Mouse (Mus musculus) right cerebral cortex, postnatal 4 days (tissue): ENCODE results near the gene Megf8.

Experiments used
- DNase-seq: peaks from one replicate; pipeline ENCODE4 v3.0.0-alpha.2; 2022

Gene Megf8

GRCm38 (mm10) chr7:25279861-25280791 is 36.8 kb upstream of the Megf8 start:
- DNase-seq = peak; percentile 63

GRCm38 (mm10) chr7:25281166-25281733 is 35.7 kb upstream of the Megf8 start:
- DNase-seq = no peak

DNA sequence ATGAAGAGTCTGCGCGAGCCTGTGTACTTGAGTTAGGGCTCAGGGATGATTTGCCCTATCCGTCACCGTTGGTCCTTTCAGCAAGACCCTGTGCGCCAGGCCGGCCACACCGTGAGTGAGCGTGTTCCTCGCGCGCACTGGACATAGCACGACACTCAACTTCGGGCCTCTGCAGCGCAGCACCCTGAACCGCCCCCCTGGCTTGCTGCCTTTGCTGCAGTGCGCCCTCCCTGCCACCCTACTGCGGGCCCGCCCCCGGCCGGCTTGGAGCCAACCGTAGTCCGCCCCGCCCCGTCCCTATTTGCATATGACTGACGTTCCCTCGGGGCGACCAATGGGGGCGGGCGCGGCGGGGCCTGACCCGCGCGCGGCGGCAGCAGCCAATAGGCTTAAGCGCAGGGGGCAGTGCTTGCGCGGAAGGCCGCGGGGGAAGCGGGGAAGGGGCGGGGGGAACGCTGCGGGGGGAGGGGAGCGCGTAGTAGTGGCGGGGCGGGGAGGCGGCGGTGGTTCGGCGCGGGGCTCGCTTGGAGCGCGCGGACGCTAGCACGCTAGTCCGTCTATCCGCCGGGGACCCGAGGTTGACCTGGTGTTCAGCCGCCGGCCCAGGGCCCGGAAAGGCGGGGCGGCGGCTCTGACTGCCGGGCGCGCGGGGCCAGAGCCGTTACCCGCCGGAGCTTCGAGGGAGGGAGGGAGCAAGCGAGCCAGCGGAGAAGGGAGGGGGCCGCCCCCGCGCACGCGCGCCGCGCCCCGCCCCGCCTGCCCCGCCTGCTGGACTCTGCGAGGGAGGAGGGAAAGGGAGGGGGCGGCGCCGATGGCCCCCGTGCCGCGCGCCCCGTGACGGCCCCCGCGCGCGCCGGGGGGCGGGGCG is 35.0 kb upstream of the Megf8 start:
- DNase-seq = peak; percentile 99

DNA sequence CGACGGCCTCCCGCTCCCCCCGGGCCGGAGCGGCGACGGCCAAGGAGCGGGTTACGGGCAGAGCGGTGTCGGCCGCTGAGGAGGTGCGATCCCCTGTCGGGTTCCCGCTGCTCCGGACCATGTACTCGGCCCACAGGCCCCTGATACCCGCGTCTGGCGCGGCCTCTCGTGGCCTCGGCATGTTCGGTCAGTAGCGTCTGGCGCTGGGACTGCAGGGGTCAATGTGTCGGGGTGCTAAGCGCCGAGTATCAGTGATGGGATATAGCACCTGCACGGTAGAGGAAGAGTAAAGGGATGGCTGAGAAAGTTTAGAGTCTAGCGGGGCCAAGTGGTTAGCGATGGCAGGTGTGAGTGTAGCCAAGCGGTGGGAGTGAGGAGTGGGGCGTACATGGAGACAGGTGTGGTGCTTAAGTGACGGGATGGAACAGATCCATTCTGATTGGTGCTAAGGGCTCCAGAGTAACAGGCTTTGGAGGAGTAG is 34.2 kb upstream of the Megf8 start:
- DNase-seq = no peak

DNA sequence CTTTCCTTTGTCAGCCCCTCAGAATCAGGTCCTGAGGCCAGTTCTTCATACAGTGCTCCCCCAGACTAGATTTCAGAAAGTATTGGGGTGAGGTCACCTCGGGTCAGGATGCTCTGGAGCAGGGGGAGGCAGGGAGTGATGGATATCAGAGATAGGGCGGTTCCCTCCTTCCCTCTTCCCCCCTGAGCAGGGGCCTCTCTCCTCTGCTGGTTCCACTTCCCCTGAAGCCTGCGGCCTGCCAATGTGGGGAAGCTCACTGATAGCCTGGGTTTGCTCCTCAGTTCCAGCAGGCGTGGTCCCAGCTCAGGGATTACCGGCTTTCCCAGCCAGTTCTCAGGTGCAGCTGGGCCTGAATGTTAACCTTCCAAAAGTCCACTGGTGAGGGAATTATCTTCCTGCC is 33.3 kb upstream of the Megf8 start:
- no peak for DNase-seq

DNA sequence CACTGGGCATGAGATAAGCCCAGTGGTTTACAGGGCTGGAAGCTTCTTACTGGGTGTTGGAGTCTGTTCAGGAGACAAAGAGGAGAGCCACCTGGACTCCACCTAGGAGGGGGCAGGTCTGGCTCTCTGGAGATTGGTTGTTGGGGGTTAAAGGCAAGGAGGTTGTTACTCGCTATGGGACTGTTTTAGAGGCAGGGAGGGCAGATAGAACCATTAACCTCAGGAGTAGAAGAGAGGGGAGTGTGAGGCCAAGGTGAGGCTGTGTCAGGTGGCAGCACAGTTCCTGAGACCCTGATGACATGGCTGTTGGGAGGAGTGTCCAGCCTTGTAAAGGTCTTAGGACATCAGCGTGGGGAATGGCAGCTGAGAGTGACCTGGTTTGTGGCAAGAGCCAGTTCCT is 32.8 kb upstream of the Megf8 start:
- no peak for DNase-seq

- DNase-seq = peak; percentile 65
Observed at GRCm38 (mm10) chr7:25284766-25285165, 32.2 kb upstream of the Megf8 start.

DNA sequence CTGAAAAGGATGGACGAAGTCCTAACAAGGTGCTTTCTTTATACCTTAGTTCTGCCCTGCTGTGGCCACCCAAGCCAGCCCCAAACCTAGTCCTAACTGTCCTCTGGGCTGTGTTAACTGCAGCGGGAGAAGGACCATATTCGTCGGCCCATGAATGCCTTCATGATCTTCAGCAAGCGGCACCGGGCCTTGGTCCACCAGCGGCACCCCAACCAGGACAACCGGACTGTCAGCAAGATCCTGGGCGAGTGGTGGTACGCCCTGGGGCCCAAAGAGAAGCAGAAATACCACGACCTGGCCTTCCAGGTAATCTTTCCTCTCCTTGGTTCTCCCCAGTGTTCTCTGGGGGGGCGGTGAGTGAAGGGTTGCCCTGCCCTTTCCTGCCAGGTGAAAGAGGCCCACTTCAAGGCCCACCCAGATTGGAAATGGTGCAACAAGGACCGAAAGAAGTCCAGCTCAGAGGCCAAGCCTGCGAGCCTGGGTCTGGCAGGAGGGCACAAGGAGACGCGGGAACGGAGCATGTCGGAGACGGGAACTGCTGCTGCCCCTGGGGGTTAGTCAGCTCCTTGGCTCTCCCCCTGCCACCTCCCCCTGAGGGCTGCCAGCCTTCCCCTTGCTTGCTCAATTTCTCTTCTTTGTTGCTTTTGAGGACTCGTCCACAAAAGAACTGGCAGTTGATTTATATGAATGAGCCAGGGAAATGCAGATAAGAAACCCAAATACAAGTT is 31.3 kb upstream of the Megf8 start:
- DNase-seq = no peak

- DNase-seq = no peak
Observed at GRCm38 (mm10) chr7:25286989-25287388, 30.0 kb upstream of the Megf8 start.

GRCm38 (mm10) chr7:25288011-25288410 is 29.0 kb upstream of the Megf8 start:
- no peak for DNase-seq

DNA sequence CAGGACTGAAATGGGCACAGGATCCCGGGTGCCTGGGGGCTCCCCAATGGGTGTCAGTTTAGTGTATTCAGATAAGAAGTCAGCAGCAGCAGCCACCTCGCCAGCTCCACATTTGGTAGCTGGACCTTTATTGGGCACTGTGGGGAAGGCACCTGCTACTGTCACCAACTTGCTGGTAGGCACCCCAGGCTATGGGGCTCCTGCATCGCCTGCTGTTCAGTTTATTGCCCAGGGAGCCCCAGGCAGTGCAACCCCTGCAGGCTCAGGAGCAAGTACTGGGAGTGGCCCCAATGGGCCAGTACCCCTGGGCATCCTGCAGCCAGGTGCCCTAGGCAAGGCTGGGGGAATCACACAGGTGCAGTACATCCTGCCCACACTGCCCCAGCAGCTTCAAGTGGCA is 28.2 kb upstream of the Megf8 start:
- no peak for DNase-seq

DNA sequence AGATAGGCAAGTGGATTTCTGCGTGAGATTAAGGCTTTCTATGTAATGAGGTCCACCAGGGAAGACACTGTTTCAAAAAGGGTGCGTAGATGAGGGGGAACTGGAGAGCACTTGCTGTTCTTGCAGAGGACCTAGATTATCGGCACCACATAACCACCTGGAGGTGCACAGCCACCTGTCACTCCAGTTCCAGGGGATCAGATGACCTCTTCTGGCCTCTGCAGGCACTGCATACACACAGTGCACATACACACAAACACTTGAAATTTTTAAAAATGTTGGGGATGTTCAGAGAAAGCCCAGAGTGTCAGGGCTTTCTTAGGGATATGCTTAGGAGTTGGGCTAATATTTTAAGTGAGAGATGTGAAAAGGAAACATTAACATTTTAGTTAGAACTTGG is 27.0 kb upstream of the Megf8 start:
- DNase-seq = no peak

- DNase-seq = no peak
Observed at GRCm38 (mm10) chr7:25290463-25290862, 26.5 kb upstream of the Megf8 start.

GRCm38 (mm10) chr7:25290911-25291310 is 26.1 kb upstream of the Megf8 start:
- peak; percentile 59 for DNase-seq

DNA sequence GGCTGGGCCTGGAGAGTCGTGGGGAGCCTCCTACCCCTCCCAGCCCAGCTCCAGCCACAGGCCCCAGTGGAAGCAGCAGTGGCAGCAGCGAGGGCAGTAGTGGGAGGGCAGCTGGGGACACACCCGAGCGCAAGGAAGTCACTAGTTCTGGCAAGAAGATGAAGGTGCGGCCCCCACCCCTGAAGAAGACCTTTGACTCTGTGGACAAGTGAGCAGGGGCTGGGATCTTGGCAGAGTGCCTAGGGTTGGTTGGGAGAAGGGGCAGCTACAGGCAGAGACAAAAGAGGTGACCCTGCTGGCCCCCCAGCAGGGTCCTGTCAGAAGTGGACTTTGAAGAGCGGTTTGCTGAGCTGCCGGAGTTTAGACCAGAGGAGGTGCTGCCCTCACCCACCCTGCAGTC is 24.9 kb upstream of the Megf8 start:
- DNase-seq = no peak

GRCm38 (mm10) chr7:25293191-25293739 is 23.7 kb upstream of the Megf8 start:
- no peak for DNase-seq

DNA sequence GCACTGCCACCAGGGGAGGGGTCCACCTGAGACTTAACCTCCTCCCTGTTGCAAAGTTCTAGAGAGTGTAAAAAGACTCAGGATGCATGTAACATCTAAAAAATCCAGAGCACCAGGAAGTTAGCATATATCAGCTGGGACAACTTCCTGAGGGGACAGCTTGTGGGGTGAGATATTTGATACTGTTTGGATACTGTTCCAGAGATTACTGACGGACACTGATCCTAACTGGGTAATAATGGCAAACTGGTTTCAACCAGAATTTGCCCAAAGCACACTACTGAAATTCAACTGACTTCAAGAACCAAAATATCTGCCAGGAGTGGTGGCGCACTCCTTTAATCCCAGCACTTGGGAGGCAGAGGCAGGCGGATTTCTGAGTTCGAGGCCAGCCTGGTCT is 22.5 kb upstream of the Megf8 start:
- no peak for DNase-seq

GRCm38 (mm10) chr7:25294960-25295722 is 21.8 kb upstream of the Megf8 start:
- DNase-seq = no peak

GRCm38 (mm10) chr7:25296945-25297453 is 20.0 kb upstream of the Megf8 start:
- peak; percentile 53 for DNase-seq

DNA sequence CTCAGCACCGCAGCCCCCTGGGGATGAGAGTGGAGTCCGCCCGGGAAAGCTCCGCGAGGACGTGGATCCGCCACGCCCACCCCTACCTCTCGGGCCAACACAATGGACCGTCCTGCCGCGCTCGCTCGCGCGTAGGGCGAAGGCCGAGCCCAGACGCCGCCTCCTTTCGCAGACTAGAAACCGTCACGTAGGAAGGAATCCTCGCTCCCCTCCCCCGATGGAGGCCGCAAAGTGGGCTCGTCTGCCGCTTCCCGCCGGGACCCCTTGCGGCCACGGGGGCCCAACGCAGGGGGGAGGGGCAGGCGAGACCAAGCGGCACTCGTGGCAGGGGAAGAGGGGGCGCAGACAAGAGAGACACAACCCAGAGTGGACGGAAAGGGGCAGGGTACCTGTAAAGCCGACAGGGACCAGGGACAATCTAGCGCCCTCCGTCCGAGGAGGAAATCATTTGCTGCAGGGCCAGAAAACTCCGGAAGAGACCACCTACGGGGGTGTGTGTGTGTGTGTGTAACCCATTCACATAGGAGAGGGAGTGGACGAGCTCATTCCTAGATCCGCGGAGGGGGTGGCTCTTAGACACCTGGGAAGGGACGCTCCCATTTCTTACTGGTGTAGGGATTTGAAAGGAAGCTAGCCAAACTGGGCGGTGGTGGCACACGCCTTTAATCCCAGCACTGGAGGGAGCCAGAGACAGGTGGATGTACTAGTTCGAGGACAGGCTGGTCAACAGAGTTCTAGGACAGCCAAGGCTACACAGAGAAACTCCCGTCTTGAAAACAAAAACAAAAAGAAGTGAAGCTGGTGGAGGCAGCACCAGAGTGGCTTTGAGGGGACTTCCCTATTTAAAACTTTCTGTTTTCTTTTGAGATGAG is 19.3 kb upstream of the Megf8 start, which contains the start of gene Pafah1b3:
Gene Pafah1b3, minus strand, starts transcription at position 533 of the 872 bp plus-strand sequence.
- peak; percentile 90 for DNase-seq
